Mouse (Mus musculus): Measurements from ENCODE around the gene Retreg1.

The Retreg1 gene

DNA sequence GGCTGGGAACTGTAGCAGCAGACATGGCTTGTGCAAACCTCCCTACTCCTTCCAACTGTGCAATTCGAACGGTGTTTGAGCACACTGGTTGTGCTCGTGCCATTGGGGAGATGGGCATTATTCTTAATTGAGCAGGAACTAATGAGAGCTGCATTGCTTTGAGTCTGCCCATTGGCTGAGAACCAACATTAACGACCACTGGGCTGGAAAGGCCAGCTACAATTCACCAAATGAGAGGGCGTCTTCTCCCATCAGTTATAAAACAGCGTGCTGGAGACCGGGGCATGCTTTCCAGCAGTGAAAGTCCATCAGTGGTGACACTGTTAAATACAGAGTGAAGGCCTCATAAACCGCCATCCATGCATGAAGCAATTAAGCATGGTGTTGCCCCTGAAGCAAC lies 178.7 kb downstream of the Retreg1 start:
- no peak for DNase-seq

DNA sequence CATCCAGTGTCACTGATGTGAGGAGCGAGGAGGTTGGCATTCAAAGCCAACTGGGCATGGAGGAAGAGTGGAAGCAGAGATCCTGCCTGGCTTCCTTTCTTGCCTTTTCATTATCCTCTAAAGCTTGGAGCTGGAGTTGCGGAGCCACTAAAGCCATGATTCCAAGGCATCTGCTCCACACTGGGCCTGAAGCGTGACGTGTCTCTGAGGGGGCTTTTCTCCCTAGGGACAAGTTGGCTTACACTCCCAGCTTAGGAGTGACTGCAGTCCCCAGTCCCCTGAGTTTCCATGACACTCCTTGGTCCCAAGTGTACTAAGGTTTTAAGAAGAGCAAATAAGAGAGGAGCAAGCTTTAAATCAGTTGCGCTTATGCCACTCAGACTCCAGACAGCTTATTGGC lies 179.7 kb downstream of the Retreg1 start:
- DNase-seq: no peak

All from thymus, adult 18-20 months (tissue).